ENCODE assay signal across 11 mouse cellular contexts in the genomic region with DNA sequence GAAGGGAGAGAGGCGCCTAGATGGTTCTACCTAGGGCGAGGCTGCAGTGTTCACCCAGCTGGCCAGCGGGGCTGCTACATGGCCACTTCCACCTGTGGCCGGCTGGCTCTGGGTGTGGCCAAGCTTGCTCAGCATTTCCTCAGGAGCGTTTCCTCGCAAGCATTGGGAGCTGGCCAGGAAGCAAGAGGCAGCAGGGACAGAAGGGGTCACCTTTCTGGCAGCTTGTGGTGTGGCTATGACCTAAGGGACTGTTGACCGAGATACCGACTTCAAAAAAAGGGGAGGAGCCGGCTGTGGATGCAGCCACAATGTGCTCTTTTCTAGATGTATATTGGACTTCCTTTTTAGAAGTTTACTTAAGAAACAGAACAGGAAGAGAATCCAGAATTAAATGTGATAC. TPM values are rescaled to one million over a fixed set of nuclear protein-coding genes. Genes with fewer than 3 reads are reported as not detected.
DNase-seq lines count a peak whose midpoint lies in the region; ATAC-seq lines count a peak whose summit lies in the region.
"Had no signal": no experiment of that assay in that cellular context is flagged by ENCODE, and none has a peak within 500 bp of the region (broad histone marks: within the 10 kb centered on the region; RNA-seq: fewer than 3 reads in every experiment).

No protein-coding gene starts in this region.

- WGBS in limb, embryonic 15.5 days, result 32% methylated on average over 9 of the region's 9 CpGs
- WGBS in midbrain, embryonic 13.5 days, result 75% methylated on average over 9 of the region's 9 CpGs

- H3K36me3 ChIP-seq in limb, embryonic 15.5 days, result peaks cover 3% of the 10 kb centered on the region
- no peaks in the 10 kb centered on the region for H3K36me3 ChIP-seq in midbrain, embryonic 13.5 days
- H3K36me3 ChIP-seq: hindbrain, embryonic 15.5 days; liver, embryonic 13.5 days had no signal

- H3K27me3 ChIP-seq in limb, embryonic 15.5 days, result peaks cover 21% of the 10 kb centered on the region
- peaks cover 67% of the 10 kb centered on the region for H3K27me3 ChIP-seq in midbrain, embryonic 13.5 days

- peak; percentile 42 for DNase-seq in urinary bladder, postnatal 14 days (ENCODE audit: low spot score)
- no peak for DNase-seq in urinary bladder, adult 18-20 months (ENCODE audit: low spot score in 2 of 2)
- peak; percentile 70 to 72 for DNase-seq in heart, postnatal 10 days
- DNase-seq in thymus, postnatal 14 days, result no peak
- no peak for DNase-seq in left cerebral cortex, postnatal 25 days (ENCODE audit: low spot score in 2 of 2)
- DNase-seq in spleen, adult 18-20 months, result no peak
- DNase-seq: liver, embryonic 13.5 days had no signal

- no peak overlapping the region for H3K9ac ChIP-seq in limb, embryonic 15.5 days
- H3K9ac ChIP-seq in midbrain, embryonic 13.5 days (replicated peaks), result no peak overlapping the region
- H3K9ac ChIP-seq: hindbrain, embryonic 15.5 days; liver, embryonic 13.5 days had no signal

- H3K4me1 ChIP-seq in limb, embryonic 15.5 days, result peaks cover 56% of the 10 kb centered on the region
- peaks cover 29% of the 10 kb centered on the region for H3K4me1 ChIP-seq in midbrain, embryonic 13.5 days (replicated peaks)
- H3K4me1 ChIP-seq: liver, embryonic 13.5 days had no signal

- no peaks in the 10 kb centered on the region for H3K9me3 ChIP-seq in limb, embryonic 15.5 days
- no peaks in the 10 kb centered on the region for H3K9me3 ChIP-seq in midbrain, embryonic 13.5 days
- H3K9me3 ChIP-seq: hindbrain, embryonic 15.5 days; liver, embryonic 13.5 days had no signal

- no peak overlapping the region for H3K27ac ChIP-seq in limb, embryonic 15.5 days
- no peak overlapping the region for H3K27ac ChIP-seq in midbrain, embryonic 13.5 days
- H3K27ac ChIP-seq: hindbrain, embryonic 15.5 days; liver, embryonic 13.5 days had no signal

- ATAC-seq in limb, embryonic 15.5 days (ENCODE audit: insufficient number of reproducible peaks, low FRiP score, low TSS enrichment, low read depth), result no peak
- no peak for ATAC-seq in midbrain, embryonic 13.5 days

- H3K4me2 ChIP-seq in limb, embryonic 15.5 days, result 0 out of 2 replicates have a peak overlapping the region, but pooled peaks have one; percentile 19
- no peak overlapping the region for H3K4me2 ChIP-seq in midbrain, embryonic 13.5 days (replicated peaks)
- H3K4me2 ChIP-seq: hindbrain, embryonic 15.5 days; liver, embryonic 13.5 days had no signal

- H3K4me3 ChIP-seq in limb, embryonic 15.5 days, result peak overlapping the region; percentile 72
- no peak overlapping the region for H3K4me3 ChIP-seq in midbrain, embryonic 13.5 days (replicated peaks)
- H3K4me3 ChIP-seq: erythroblast, embryonic 14.5 days; hindbrain, embryonic 15.5 days; liver, embryonic 13.5 days had no signal

- intact Hi-C loops in heart, postnatal 10 days (cut with DNase I), result no loop called here
- intact Hi-C loops in left cerebral cortex, postnatal 25 days (cut with DNase I), result no loop called here

RNA-seq across cellular contexts. Expression of a gene that starts 0.6 kb away (rescaled TPM):
- total RNA-seq in heart, postnatal 10 days (2021), result 100 to 1,000 TPM in 1 of 2 experiments, 10 to 100 TPM in 1; 81.7 to 120 TPM
- 307 and 381 TPM in 2 replicates for polyA plus RNA-seq in limb, embryonic 15.5 days (2015; fragmentation: Nextera tagmentation; extraction: Ambion mirVana)
- total RNA-seq in left cerebral cortex, postnatal 25 days (2021), result 10 to 100 TPM; 26.4 to 34.5 TPM
- polyA plus RNA-seq in midbrain, embryonic 13.5 days (2015; fragmentation: Nextera tagmentation; extraction: Ambion mirVana), result 17.1 and 19.0 TPM in 2 replicates

Comparison
In these comparisons a context has a peak if more than half of its experiments do, and no peak if none do; other contexts are left out.
1. DNase-seq: peak in urinary bladder, postnatal 14 days (single experiment) and heart, postnatal 10 days (2 of 2); none in urinary bladder, adult 18-20 months (0 of 2), thymus, postnatal 14 days (single experiment), left cerebral cortex, postnatal 25 days (0 of 2) and spleen, adult 18-20 months (0 of 2).